Mouse (Mus musculus) heart, embryonic 13.5 days (tissue): ENCODE data around the gene Lpcat3. TPM values are rescaled to one million over a fixed set of nuclear protein-coding genes. Genes with fewer than 3 reads are reported as not detected.

Experiments
- ATAC-seq: fragments of 200-750 bp; cut with Nextera tagmentation; 2 replicates; pipeline ENCODE4 v1.8.0; 2017; ENCODE audit warnings: moderate TSS enrichment; ENCODE audit not compliant: insufficient number of reproducible peaks, low FRiP score, low TSS enrichment; ENCODE audit errors: extremely low read depth
- H3K27ac ChIP-seq: fragments of 300-500 bp; sonication (generic); replicated peaks from 2 replicates; pipeline ENCODE4 v1.5.1; 2015; ENCODE audit warnings: moderate library complexity, mild to moderate bottlenecking, inconsistent platforms
- H3K27me3 ChIP-seq: fragments of 300-500 bp; sonication (generic); replicated peaks from 2 replicates; pipeline ENCODE4 v1.6.1; 2015; ENCODE audit warnings: mild to moderate bottlenecking, inconsistent platforms
- H3K36me3 ChIP-seq: fragments of 300-500 bp; sonication (generic); 2 replicates; pipeline ENCODE4 v1.6.1; 2015; ENCODE audit warnings: mild to moderate bottlenecking, inconsistent platforms
- H3K4me1 ChIP-seq: fragments of 300-500 bp; sonication (generic); 2 replicates; pipeline ENCODE4 v1.6.1; 2015; ENCODE audit warnings: inconsistent platforms
- H3K4me2 ChIP-seq: fragments of 300-500 bp; sonication (generic); 2 replicates; pipeline ENCODE4 v1.6.1; 2015; ENCODE audit warnings: inconsistent platforms, mild to moderate bottlenecking, moderate library complexity
- H3K4me3 ChIP-seq: fragments of 300-500 bp; sonication (generic); 2 replicates; pipeline ENCODE4 v1.5.1; 2015; ENCODE audit warnings: moderate library complexity, mild to moderate bottlenecking, inconsistent platforms
- H3K9ac ChIP-seq: fragments of 300-500 bp; sonication (generic); 2 replicates; pipeline ENCODE4 v1.6.1; 2015; ENCODE audit warnings: inconsistent platforms, mild to moderate bottlenecking, moderate library complexity
- H3K9me3 ChIP-seq: fragments of 300-500 bp; sonication (generic); 2 replicates; pipeline ENCODE4 v1.6.1; 2016; ENCODE audit warnings: inconsistent platforms
- WGBS: fragments of 180-500 bp; shearing (Covaris S2); methylation state at CpG from one replicate; pipeline ENCODE4 v1.1.7; 2015; ENCODE audit warnings: mixed read lengths; 5-methylcytosine and 5-hydroxymethylcytosine counted together
- polyA plus RNA-seq: library from polyadenylated mRNA; unstranded; fragments of >200 nt; fragmentation: Nextera tagmentation; extraction: Ambion mirVana; gene quantifications from 2 replicates; pipeline ENCODE4 v1.2.1, GENCODE M21; 2015

Gene Lpcat3
- polyA plus RNA-seq, 1 experiment from 2014 or later = 44.1 TPM

- no peaks in the 10 kb centered on the region for H3K9me3 ChIP-seq
- H3K4me3 ChIP-seq = no peak overlapping the region
- no peak overlapping the region for H3K27ac ChIP-seq
- no peaks in the 10 kb centered on the region for H3K27me3 ChIP-seq
- H3K36me3 ChIP-seq = no peaks in the 10 kb centered on the region
- peaks cover 4% of the 10 kb centered on the region; the same call in 1 of the 2 replicates for H3K4me1 ChIP-seq
- no peak for ATAC-seq
- WGBS = 74% methylated on average over 10 of the region's 10 CpGs
- no peak overlapping the region for H3K4me2 ChIP-seq
- H3K9ac ChIP-seq = no peak overlapping the region
These were observed 61.6 kb downstream of the Lpcat3 start for GRCm38 (mm10) chr6:124724472-124724871.

GRCm38 (mm10) chr6:124728621-124729020 is 65.8 kb downstream of the Lpcat3 start:
- H3K27ac ChIP-seq = no peak overlapping the region
- H3K27me3 ChIP-seq = no peaks in the 10 kb centered on the region
- H3K4me1 ChIP-seq = peaks cover 8% of the 10 kb centered on the region
- ATAC-seq = no peak
- H3K36me3 ChIP-seq = no peaks in the 10 kb centered on the region
- H3K9me3 ChIP-seq = no peaks in the 10 kb centered on the region
- no peak overlapping the region for H3K9ac ChIP-seq
- H3K4me3 ChIP-seq = no peak overlapping the region
- H3K4me2 ChIP-seq = no peak overlapping the region
- 77% methylated on average over 10 of the region's 10 CpGs for WGBS

GRCm38 (mm10) chr6:124729850-124730705 is 67.3 kb downstream of the Lpcat3 start:
- Histone ChIP-seq H3K27me3 (no peaks in the 10 kb centered on the region), H3K36me3 (no peaks in the 10 kb centered on the region), H3K4me1 (peaks cover 8% of the 10 kb centered on the region), H3K9ac (no peak overlapping the region), H3K4me2 (no peak overlapping the region), H3K27ac (no peak overlapping the region), H3K9me3 (no peaks in the 10 kb centered on the region), H3K4me3 (no peak overlapping the region)
- 64% methylated on average over 8 of the region's 8 CpGs for WGBS
- ATAC-seq = no peak

- no peak for ATAC-seq
- WGBS = 80% methylated on average over 7 of the region's 7 CpGs
- H3K9ac ChIP-seq = no peak overlapping the region
- H3K27me3 ChIP-seq = no peaks in the 10 kb centered on the region
- no peak overlapping the region for H3K4me2 ChIP-seq
- no peaks in the 10 kb centered on the region for H3K9me3 ChIP-seq
- no peak overlapping the region for H3K27ac ChIP-seq
- H3K4me3 ChIP-seq = no peak overlapping the region
- no peaks in the 10 kb centered on the region for H3K36me3 ChIP-seq
- H3K4me1 ChIP-seq = peaks cover 8% of the 10 kb centered on the region
These were observed 68.2 kb downstream of the Lpcat3 start for GRCm38 (mm10) chr6:124731038-124731437.

GRCm38 (mm10) chr6:124732476-124733370 is 69.9 kb downstream of the Lpcat3 start:
- H3K4me2 ChIP-seq = 0 out of 2 replicates have a peak overlapping the region, but pooled peaks have one; percentile 2
- WGBS = 48% methylated on average over 19 of the region's 19 CpGs
- no peak overlapping the region for H3K27ac ChIP-seq
- H3K4me1 ChIP-seq = peaks cover 8% of the 10 kb centered on the region
- ATAC-seq = no peak
- H3K9me3 ChIP-seq = no peaks in the 10 kb centered on the region
- no peaks in the 10 kb centered on the region for H3K27me3 ChIP-seq
- H3K9ac ChIP-seq = peak overlapping the region; percentile 50
- H3K4me3 ChIP-seq = peak overlapping the region; percentile 8; the same call in 1 of the 2 replicates
- no peaks in the 10 kb centered on the region for H3K36me3 ChIP-seq

GRCm38 (mm10) chr6:124734417-124734816 is 71.6 kb downstream of the Lpcat3 start:
- Histone ChIP-seq H3K9me3 (no peaks in the 10 kb centered on the region), H3K4me3 (no peak overlapping the region), H3K9ac (no peak overlapping the region), H3K4me1 (peaks cover 21% of the 10 kb centered on the region), H3K36me3 (peaks cover 7% of the 10 kb centered on the region; the same call in 1 of the 2 replicates), H3K27me3 (no peaks in the 10 kb centered on the region), H3K4me2 (no peak overlapping the region), H3K27ac (no peak overlapping the region)
- WGBS = 85% methylated on average over 3 of the region's 3 CpGs
- no peak for ATAC-seq

- H3K4me2 ChIP-seq = no peak overlapping the region
- H3K9ac ChIP-seq = no peak overlapping the region
- WGBS = 85% methylated on average over 11 of the region's 11 CpGs
- peaks cover 7% of the 10 kb centered on the region; the same call in 1 of the 2 replicates for H3K36me3 ChIP-seq
- H3K4me1 ChIP-seq = peaks cover 36% of the 10 kb centered on the region
- no peak overlapping the region for H3K27ac ChIP-seq
- ATAC-seq = no peak
- H3K9me3 ChIP-seq = no peaks in the 10 kb centered on the region
- H3K4me3 ChIP-seq = no peak overlapping the region
- H3K27me3 ChIP-seq = no peaks in the 10 kb centered on the region
These were observed 74.2 kb downstream of the Lpcat3 start for GRCm38 (mm10) chr6:124737040-124737439.

- Histone ChIP-seq H3K4me3 (no peak within 1 kb of the TSS), H3K4me1 (peaks cover 32% of the 10 kb centered on the region), H3K4me2 (peak within 1 kb of the TSS; percentile 30), H3K9me3 (no peaks in the 10 kb centered on the region), H3K27me3 (no peaks in the 10 kb centered on the region), H3K27ac (peak within 1 kb of the TSS; percentile 99; the same call in 1 of the 2 replicates), H3K36me3 (peaks cover 18% of the 10 kb centered on the region), H3K9ac (peak within 1 kb of the TSS; percentile 47)
- ATAC-seq = no peak
- 33% methylated on average over 15 of the region's 15 CpGs for WGBS
These were observed 75.7 kb downstream of the Lpcat3 start, which contains the start of gene Ptpn6 for GRCm38 (mm10) chr6:124738511-124739023. TSS of gene Ptpn6 (minus strand) at chr6:124738714.

GRCm38 (mm10) chr6:124739231-124739796 is 76.5 kb downstream of the Lpcat3 start:
- H3K27ac ChIP-seq = peak overlapping the region; percentile 99; the same call in 1 of the 2 replicates
- no peaks in the 10 kb centered on the region for H3K9me3 ChIP-seq
- no peak for ATAC-seq
- no peaks in the 10 kb centered on the region for H3K27me3 ChIP-seq
- no peak overlapping the region for H3K4me3 ChIP-seq
- H3K9ac ChIP-seq = peak overlapping the region; percentile 30; the same call in 1 of the 2 replicates
- peak overlapping the region; percentile 89; the same call in 1 of the 2 replicates for H3K4me2 ChIP-seq
- H3K36me3 ChIP-seq = peaks cover 26% of the 10 kb centered on the region
- peaks cover 33% of the 10 kb centered on the region for H3K4me1 ChIP-seq
- WGBS = 85% methylated on average over 10 of the region's 10 CpGs

- peak; percentile 1; the same call in 1 of the 2 replicates for ATAC-seq
- Histone ChIP-seq H3K27ac (peak overlapping the region; percentile 99), H3K9ac (peak overlapping the region; percentile 94), H3K4me3 (peak overlapping the region; percentile 72), H3K27me3 (no peaks in the 10 kb centered on the region), H3K4me1 (peaks cover 43% of the 10 kb centered on the region), H3K9me3 (no peaks in the 10 kb centered on the region), H3K36me3 (peaks cover 33% of the 10 kb centered on the region), H3K4me2 (peak overlapping the region; percentile 89)
- WGBS = under 1% methylated on average over 29 of the region's 29 CpGs
These were observed 77.5 kb downstream of the Lpcat3 start for GRCm38 (mm10) chr6:124740211-124740887.
